Mouse (Mus musculus) G1E (cell line): ENCODE results near the gene Srsf6.

Experiments used
- CTCF ChIP-seq: IDR thresholded peaks from 2 replicates; pipeline ENCODE4 v1.5.1; 2012; ENCODE audit warnings: low read depth, low read length, inconsistent platforms, mixed read lengths
- GATA1 ChIP-seq: IDR thresholded peaks from 2 replicates; pipeline ENCODE4 v1.6.1; 2012; ENCODE audit warnings: borderline replicate concordance, low read length, inconsistent platforms, mixed read lengths
- POLR2AphosphoS5 ChIP-seq: IDR thresholded peaks from 2 replicates; pipeline ENCODE4 v1.6.1; 2012; ENCODE audit warnings: low read depth, low read length, inconsistent platforms; ENCODE audit not compliant: insufficient replicate concordance
- TAL1 ChIP-seq: conservative IDR thresholded peaks from 2 replicates; pipeline ENCODE4 v1.6.1; 2012; ENCODE audit warnings: low read depth, low read length, inconsistent platforms, mixed read lengths

DNA sequence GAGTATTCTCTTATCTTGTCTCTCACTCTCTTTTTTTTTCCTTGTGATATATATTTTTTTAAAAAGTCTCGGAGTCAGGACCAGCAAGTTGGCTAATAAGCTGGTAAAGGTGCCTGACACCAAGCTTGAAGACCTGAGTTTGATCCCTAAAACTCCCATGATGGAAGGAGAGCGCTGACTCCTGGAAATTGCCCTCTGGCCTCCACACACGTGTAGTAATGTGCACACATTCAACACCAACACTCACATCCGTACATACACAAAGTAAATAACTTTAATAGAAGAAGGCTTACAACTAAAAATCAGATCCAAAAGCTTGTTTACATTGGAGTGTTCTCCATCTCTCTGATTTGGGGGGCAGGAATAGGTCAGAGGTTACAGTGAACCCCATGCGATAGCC lies 41.9 kb downstream of the Srsf6 start:
- TF ChIP-seq CTCF (no peak), GATA1 (no peak), TAL1 (no peak), POLR2AphosphoS5 (no peak)
